Mouse (Mus musculus): ENCODE results near the gene Kat5. TPM values are rescaled to one million over a fixed set of nuclear protein-coding genes. Genes with fewer than 3 reads are reported as not detected.

Gene Kat5
- polyA plus RNA-seq, 1 experiment = 87.3 TPM

GRCm38 (mm10) chr19:5558770-5559169 is 51.3 kb downstream of the Kat5 start:
- H3K27ac ChIP-seq (ENCODE audit: control insufficient read depth, insufficient read depth, low read depth, low read length, poor library complexity) = no peak overlapping the region
- TF ChIP-seq CTCF (IDR thresholded peaks at IDR 0.05; ENCODE audit: control insufficient read depth, insufficient read depth, low read length) (no peak), POLR2A (IDR thresholded peaks at IDR 0.05; ENCODE audit: borderline replicate concordance, control insufficient read depth, low read depth, low read length) (no peak)
- H3K4me1 ChIP-seq (ENCODE audit: control insufficient read depth, insufficient read depth, low read length) = no peaks in the 10 kb centered on the region; the same call in 1 of the 2 replicates
- H3K4me3 ChIP-seq (replicated peaks; ENCODE audit: control insufficient read depth, low read depth, low read length) = no peak overlapping the region
- 77% methylated on average over 8 of the region's 8 CpGs for WGBS

GRCm38 (mm10) chr19:5558169-5558568 is 51.9 kb downstream of the Kat5 start:
- H3K4me3 ChIP-seq (replicated peaks; ENCODE audit: control insufficient read depth, low read depth, low read length) = no peak overlapping the region
- 66% methylated on average over 7 of the region's 7 CpGs for WGBS
- TF ChIP-seq CTCF (IDR thresholded peaks at IDR 0.05; ENCODE audit: control insufficient read depth, insufficient read depth, low read length) = no peak
- no peak for TF ChIP-seq POLR2A (IDR thresholded peaks at IDR 0.05; ENCODE audit: borderline replicate concordance, control insufficient read depth, low read depth, low read length)
- no peak overlapping the region for H3K27ac ChIP-seq (ENCODE audit: control insufficient read depth, insufficient read depth, low read depth, low read length, poor library complexity)
- no peaks in the 10 kb centered on the region; the same call in 1 of the 2 replicates for H3K4me1 ChIP-seq (ENCODE audit: control insufficient read depth, insufficient read depth, low read length)

- WGBS = 86% methylated on average over 14 of the region's 14 CpGs
- no peak overlapping the region for H3K4me3 ChIP-seq (replicated peaks; ENCODE audit: control insufficient read depth, low read depth, low read length)
Measured at GRCm38 (mm10) chr19:5554212-5554611, 55.8 kb downstream of the Kat5 start.

GRCm38 (mm10) chr19:5553802-5554201 is 56.2 kb downstream of the Kat5 start:
- Histone ChIP-seq H3K4me1 (ENCODE audit: control insufficient read depth, insufficient read depth, low read length) (no peaks in the 10 kb centered on the region), H3K4me3 (replicated peaks; ENCODE audit: control insufficient read depth, low read depth, low read length) (no peak overlapping the region), H3K27ac (ENCODE audit: control insufficient read depth, insufficient read depth, low read depth, low read length, poor library complexity) (no peak overlapping the region)
- WGBS = 87% methylated on average over 8 of the region's 8 CpGs
- no peak for TF ChIP-seq CTCF (IDR thresholded peaks at IDR 0.05; ENCODE audit: control insufficient read depth, insufficient read depth, low read length)
- no peak for TF ChIP-seq POLR2A (IDR thresholded peaks at IDR 0.05; ENCODE audit: borderline replicate concordance, control insufficient read depth, low read depth, low read length)

More at GRCm38 (mm10) chr19:5554212-5554611, 55.8 kb downstream of the Kat5 start:
- no peak overlapping the region for H3K27ac ChIP-seq (ENCODE audit: control insufficient read depth, insufficient read depth, low read depth, low read length, poor library complexity)
- TF ChIP-seq POLR2A (IDR thresholded peaks at IDR 0.05; ENCODE audit: borderline replicate concordance, control insufficient read depth, low read depth, low read length) (no peak), CTCF (IDR thresholded peaks at IDR 0.05; ENCODE audit: control insufficient read depth, insufficient read depth, low read length) (no peak)
- H3K4me1 ChIP-seq (ENCODE audit: control insufficient read depth, insufficient read depth, low read length) = no peaks in the 10 kb centered on the region

Other genes with a start within 250 kb of the Kat5 start
- 26.5 and 37.8 TPM in 2 replicates for gene Eif1ad, start 243.5 kb downstream of the Kat5 start, polyA plus RNA-seq (2011; ENCODE audit: insufficient read depth, insufficient read length, low replicate concordance, missing spikeins)
- gene Banf1, start 243.1 kb downstream of the Kat5 start, polyA plus RNA-seq (2011; ENCODE audit: insufficient read depth, insufficient read length, low replicate concordance, missing spikeins) = 117 and 121 TPM in 2 replicates
- gene Sart1, start 221.5 kb downstream of the Kat5 start, polyA plus RNA-seq (2011; ENCODE audit: insufficient read depth, insufficient read length, low replicate concordance, missing spikeins) = 161 and 213 TPM in 2 replicates
- not detected in 2 replicates for gene Tsga10ip, start 207.7 kb downstream of the Kat5 start, polyA plus RNA-seq (2011; ENCODE audit: insufficient read depth, insufficient read length, low replicate concordance, missing spikeins)
- 169 and 195 TPM in 2 replicates for gene Drap1, start 185.3 kb downstream of the Kat5 start, polyA plus RNA-seq (2011; ENCODE audit: insufficient read depth, insufficient read length, low replicate concordance, missing spikeins)
- gene AI837181, start 185.1 kb downstream of the Kat5 start, polyA plus RNA-seq (2011; ENCODE audit: insufficient read depth, insufficient read length, low replicate concordance, missing spikeins) = 7.0 and 21.5 TPM in 2 replicates
- not detected in 2 replicates for gene Fosl1, start 162.7 kb downstream of the Kat5 start, polyA plus RNA-seq (2011; ENCODE audit: insufficient read depth, insufficient read length, low replicate concordance, missing spikeins)
- gene Ccdc85b, start 152.3 kb downstream of the Kat5 start, polyA plus RNA-seq (2011; ENCODE audit: insufficient read depth, insufficient read length, low replicate concordance, missing spikeins) = 4.3 and 8.0 TPM in 2 replicates
- 76.0 and 88.6 TPM in 2 replicates for gene Fibp, start 149.6 kb downstream of the Kat5 start, polyA plus RNA-seq (2011; ENCODE audit: insufficient read depth, insufficient read length, low replicate concordance, missing spikeins)
- 9.5 and 20.6 TPM in 2 replicates for gene Ctsw, start 141.7 kb downstream of the Kat5 start, polyA plus RNA-seq (2011; ENCODE audit: insufficient read depth, insufficient read length, low replicate concordance, missing spikeins)
- 229 and 236 TPM in 2 replicates for gene Efemp2, start 136.3 kb downstream of the Kat5 start, polyA plus RNA-seq (2011; ENCODE audit: insufficient read depth, insufficient read length, low replicate concordance, missing spikeins)
- gene Mus81, start 121.8 kb downstream of the Kat5 start, polyA plus RNA-seq (2011; ENCODE audit: insufficient read depth, insufficient read length, low replicate concordance, missing spikeins) = 43.1 and 55.9 TPM in 2 replicates
- 441 and 478 TPM in 2 replicates for gene Cfl1, start 119.8 kb downstream of the Kat5 start, polyA plus RNA-seq (2011; ENCODE audit: insufficient read depth, insufficient read length, low replicate concordance, missing spikeins)
- gene 1700020D05Rik, start 106.5 kb downstream of the Kat5 start, polyA plus RNA-seq (2011; ENCODE audit: insufficient read depth, insufficient read length, low replicate concordance, missing spikeins) = 4.0 and 4.8 TPM in 2 replicates
- gene Snx32, start 99.7 kb downstream of the Kat5 start, polyA plus RNA-seq (2011; ENCODE audit: insufficient read depth, insufficient read length, low replicate concordance, missing spikeins) = 15.6 and 32.5 TPM in 2 replicates
- not detected in 2 replicates for gene Ovol1, start 49.6 kb downstream of the Kat5 start, polyA plus RNA-seq (2011; ENCODE audit: insufficient read depth, insufficient read length, low replicate concordance, missing spikeins)
- 7.4 and 12.4 TPM in 2 replicates for gene Ap5b1, start 42.2 kb downstream of the Kat5 start, polyA plus RNA-seq (2011; ENCODE audit: insufficient read depth, insufficient read length, low replicate concordance, missing spikeins)
- gene Rnaseh2c, start 8.4 kb downstream of the Kat5 start, polyA plus RNA-seq (2011; ENCODE audit: insufficient read depth, insufficient read length, low replicate concordance, missing spikeins) = 68.6 and 132 TPM in 2 replicates
- gene Rela, start 27.2 kb upstream of the Kat5 start, polyA plus RNA-seq (2011; ENCODE audit: insufficient read depth, insufficient read length, low replicate concordance, missing spikeins) = 17.3 and 36.3 TPM in 2 replicates
- gene Sipa1, start 53.5 kb upstream of the Kat5 start, polyA plus RNA-seq (2011; ENCODE audit: insufficient read depth, insufficient read length, low replicate concordance, missing spikeins) = 72.2 and 101 TPM in 2 replicates
- gene Map3k11, start 78.5 kb upstream of the Kat5 start, polyA plus RNA-seq (2011; ENCODE audit: insufficient read depth, insufficient read length, low replicate concordance, missing spikeins) = 26.8 and 60.5 TPM in 2 replicates
- gene Pcnx3, start 78.7 kb upstream of the Kat5 start, polyA plus RNA-seq (2011; ENCODE audit: insufficient read depth, insufficient read length, low replicate concordance, missing spikeins) = 43.5 and 99.7 TPM in 2 replicates
- gene Kcnk7, start 94.1 kb upstream of the Kat5 start, polyA plus RNA-seq (2011; ENCODE audit: insufficient read depth, insufficient read length, low replicate concordance, missing spikeins) = not detected in 2 replicates
- gene Ehbp1l1, start 116.1 kb upstream of the Kat5 start, polyA plus RNA-seq (2011; ENCODE audit: insufficient read depth, insufficient read length, low replicate concordance, missing spikeins) = 130 and 224 TPM in 2 replicates
- 33.5 and 37.8 TPM in 2 replicates for gene Fam89b, start 119.4 kb upstream of the Kat5 start, polyA plus RNA-seq (2011; ENCODE audit: insufficient read depth, insufficient read length, low replicate concordance, missing spikeins)
- gene Ltbp3, start 130.7 kb upstream of the Kat5 start, polyA plus RNA-seq (2011; ENCODE audit: insufficient read depth, insufficient read length, low replicate concordance, missing spikeins) = 10.5 and 13.4 TPM in 2 replicates
- 26.8 and 38.8 TPM in 2 replicates for gene Scyl1, start 161.2 kb upstream of the Kat5 start, polyA plus RNA-seq (2011; ENCODE audit: insufficient read depth, insufficient read length, low replicate concordance, missing spikeins)